28 mouse cellular contexts compared by ENCODE assay signal in the genomic region with DNA sequence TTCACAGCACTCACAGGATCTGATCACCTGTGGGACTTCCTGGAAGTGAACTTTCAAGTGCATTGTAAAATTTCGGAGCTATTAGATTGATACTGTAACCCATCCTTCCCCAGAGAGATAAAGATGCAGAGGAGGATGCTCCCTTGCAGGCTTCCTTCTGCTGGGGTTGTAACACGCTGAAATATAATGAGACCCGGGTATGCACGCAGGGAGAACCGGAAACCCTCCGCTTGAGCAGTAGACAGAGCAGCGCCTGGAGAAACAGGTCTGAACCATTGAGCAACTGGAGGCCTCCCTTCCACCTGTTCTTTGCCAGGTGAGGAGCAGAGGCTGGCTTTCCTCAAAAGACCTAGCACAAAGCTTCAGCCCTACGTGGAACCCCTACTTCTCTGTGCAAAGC.
"Had no signal": no experiment of that assay in that cellular context is flagged by ENCODE, and none has a peak within 500 bp of the region (broad histone marks: within the 10 kb centered on the region; RNA-seq: fewer than 3 reads in every experiment).

No protein-coding gene starts in this region.

- H3K9me3 ChIP-seq: limb, embryonic 10.5 days; limb, embryonic 12.5 days; limb, embryonic 13.5 days; limb, embryonic 15.5 days; liver, embryonic 12.5 days; liver, embryonic 13.5 days; liver, embryonic 15.5 days; lung, embryonic 15.5 days; midbrain, embryonic 10.5 days; midbrain, embryonic 12.5 days; midbrain, embryonic 13.5 days; midbrain, embryonic 15.5 days; neural tube, embryonic 12.5 days had no signal

- H3K36me3 ChIP-seq: limb, embryonic 10.5 days; limb, embryonic 12.5 days; limb, embryonic 13.5 days; limb, embryonic 15.5 days; liver, embryonic 12.5 days; liver, embryonic 13.5 days; liver, embryonic 15.5 days; lung, embryonic 15.5 days; midbrain, embryonic 10.5 days; midbrain, embryonic 12.5 days; midbrain, embryonic 13.5 days; midbrain, embryonic 15.5 days; neural tube, embryonic 12.5 days had no signal

- H3K27ac ChIP-seq: limb, embryonic 10.5 days; limb, embryonic 12.5 days; limb, embryonic 13.5 days; limb, embryonic 15.5 days; liver, embryonic 12.5 days; liver, embryonic 13.5 days; liver, embryonic 14.5 days; liver, embryonic 15.5 days; lung, embryonic 15.5 days; macrophage; midbrain, embryonic 10.5 days; midbrain, embryonic 12.5 days; midbrain, embryonic 13.5 days; midbrain, embryonic 15.5 days; neural tube, embryonic 12.5 days had no signal

- H3K4me1 ChIP-seq: limb, embryonic 10.5 days; limb, embryonic 15.5 days; liver, embryonic 12.5 days; liver, embryonic 13.5 days; liver, embryonic 15.5 days; lung, embryonic 15.5 days; midbrain, embryonic 10.5 days; midbrain, embryonic 12.5 days; midbrain, embryonic 13.5 days; midbrain, embryonic 15.5 days had no signal

- H3K4me3 ChIP-seq: limb, embryonic 10.5 days; limb, embryonic 12.5 days; limb, embryonic 13.5 days; limb, embryonic 15.5 days; liver, embryonic 12.5 days; liver, embryonic 13.5 days; liver, embryonic 15.5 days; lung, embryonic 15.5 days; megakaryocyte, embryonic 14.5 days; midbrain, embryonic 10.5 days; midbrain, embryonic 12.5 days; midbrain, embryonic 13.5 days; midbrain, embryonic 15.5 days; myocyte; neural tube, embryonic 12.5 days had no signal

- H3K27me3 ChIP-seq: limb, embryonic 12.5 days; limb, embryonic 13.5 days; limb, embryonic 15.5 days; liver, embryonic 12.5 days; liver, embryonic 13.5 days; liver, embryonic 15.5 days; lung, embryonic 15.5 days; midbrain, embryonic 12.5 days; midbrain, embryonic 13.5 days; midbrain, embryonic 15.5 days; neural tube, embryonic 12.5 days had no signal

- DNase-seq: left cerebral cortex, postnatal 4 days; liver; liver, embryonic 13.5 days; liver, postnatal 0 days; lung, adult 18-20 months; lung, adult 2 months; lung, embryonic 14.5 days; lung, postnatal 10 days; lung, postnatal 14 days; lung, postnatal 36 days; lung, postnatal 4 days; midbrain, embryonic 14.5 days had no signal
